Mouse (Mus musculus) liver, embryonic 14.5 days (tissue): Measurements from ENCODE around the gene Rassf8.

Source experiments
- CTCF ChIP-seq: IDR thresholded peaks from 2 replicates; pipeline ENCODE4 v1.5.1; 2016; ENCODE audit warnings: antibody characterized with exemption, low read depth, control low read depth
- EP300 ChIP-seq: IDR thresholded peaks from 2 replicates; pipeline ENCODE4 v1.6.1; 2016; ENCODE audit warnings: antibody characterized with exemption, low read depth

DNA sequence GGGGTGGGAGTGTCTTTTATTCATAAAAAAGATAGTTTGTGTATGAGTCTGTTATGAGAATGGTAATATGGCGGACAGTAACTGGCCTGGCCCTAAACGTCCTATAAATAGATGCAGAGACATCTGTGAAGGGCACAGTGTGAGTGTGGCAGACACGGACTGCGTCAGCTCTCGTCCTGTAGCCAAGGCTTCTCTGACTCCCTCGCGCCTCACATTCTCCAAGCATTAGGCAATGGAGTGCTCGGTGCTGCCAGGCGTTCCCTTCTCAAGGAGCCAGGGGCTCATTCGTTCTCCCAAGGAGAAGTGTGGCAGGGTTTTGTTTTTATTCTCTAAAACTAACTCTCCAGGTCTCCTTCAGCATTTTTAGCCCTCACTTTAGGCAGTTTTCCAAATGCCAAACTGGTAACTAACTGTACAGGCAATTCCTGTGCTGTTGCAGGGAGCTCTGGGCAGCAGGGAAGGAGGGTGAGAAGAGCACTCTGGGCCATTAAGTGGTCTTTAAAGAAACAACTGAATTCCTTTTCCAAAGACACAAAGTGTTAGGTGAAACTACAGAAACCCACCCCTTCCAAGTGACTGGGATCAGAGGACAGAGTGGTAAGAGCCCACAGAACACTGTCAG, 22.2 kb downstream of the Rassf8 start:
- TF ChIP-seq CTCF: no peak
- no peak for TF ChIP-seq EP300
